Mouse (Mus musculus) testis, postnatal 14 days (tissue): Measurements from ENCODE around the gene Kirrel3.

Experiments used
- DNase-seq: peaks from one replicate; pipeline ENCODE4 v3.0.0; 2021; ENCODE audit warnings: low spot score

Kirrel3 gene

GRCm38 (mm10) chr9:35026897-35027311 lies 541.2 kb downstream of the Kirrel3 start:
- peak; percentile 33 for DNase-seq

- DNase-seq = no peak
Observed at GRCm38 (mm10) chr9:35027382-35027997, 541.8 kb downstream of the Kirrel3 start.

GRCm38 (mm10) chr9:35030823-35031222 lies 545.1 kb downstream of the Kirrel3 start:
- peak; percentile 52 for DNase-seq

- DNase-seq = no peak
Observed at GRCm38 (mm10) chr9:35032457-35032856, 546.8 kb downstream of the Kirrel3 start.

- no peak for DNase-seq
Observed at GRCm38 (mm10) chr9:35035074-35035473, 549.4 kb downstream of the Kirrel3 start.

GRCm38 (mm10) chr9:35038922-35039586 lies 553.4 kb downstream of the Kirrel3 start:
- peak; percentile 76 for DNase-seq

GRCm38 (mm10) chr9:35039846-35040245 lies 554.2 kb downstream of the Kirrel3 start:
- DNase-seq = no peak

GRCm38 (mm10) chr9:35041493-35041892 lies 555.8 kb downstream of the Kirrel3 start:
- no peak for DNase-seq

GRCm38 (mm10) chr9:35043619-35044018 lies 557.9 kb downstream of the Kirrel3 start:
- DNase-seq = no peak

GRCm38 (mm10) chr9:35044458-35044857 lies 558.8 kb downstream of the Kirrel3 start:
- DNase-seq = no peak

- DNase-seq = peak; percentile 84
Observed at GRCm38 (mm10) chr9:35045031-35045531, 559.4 kb downstream of the Kirrel3 start.

- peak; percentile 80 for DNase-seq
Observed at GRCm38 (mm10) chr9:35045756-35046155, 560.1 kb downstream of the Kirrel3 start.

GRCm38 (mm10) chr9:35048449-35048848 lies 562.8 kb downstream of the Kirrel3 start:
- no peak for DNase-seq

- DNase-seq = no peak
Observed at GRCm38 (mm10) chr9:35049891-35050527, 564.3 kb downstream of the Kirrel3 start.

GRCm38 (mm10) chr9:35050701-35051454 lies 565.2 kb downstream of the Kirrel3 start:
- no peak for DNase-seq

GRCm38 (mm10) chr9:35051666-35052065 lies 566.0 kb downstream of the Kirrel3 start:
- no peak for DNase-seq

GRCm38 (mm10) chr9:35052671-35053070 lies 567.0 kb downstream of the Kirrel3 start:
- no peak for DNase-seq

- DNase-seq = no peak
Observed at GRCm38 (mm10) chr9:35053081-35053480, 567.4 kb downstream of the Kirrel3 start.

GRCm38 (mm10) chr9:35053669-35054068 lies 568.0 kb downstream of the Kirrel3 start:
- peak; percentile 2 for DNase-seq

- peak; percentile 2 for DNase-seq
Observed at GRCm38 (mm10) chr9:35055528-35056330, 570.0 kb downstream of the Kirrel3 start.

- DNase-seq = no peak
Observed at GRCm38 (mm10) chr9:35056611-35057010, 570.9 kb downstream of the Kirrel3 start.
